Mouse (Mus musculus): ENCODE measurements around the gene Pin4. TPM values are rescaled to one million over a fixed set of nuclear protein-coding genes. Genes with fewer than 3 reads are reported as not detected.
A peak's percentile ranks its signal among the peaks of the same experiment; 100 is the strongest.
"Not testable (repeated sequence)": the region's sequence is repeated elsewhere in the genome, so short reads cannot be mapped to it uniquely, and the experiment has no call there.

Gene Pin4
- total RNA-seq, 2 experiments from 2014 or later, result 28.2 to 29.9 TPM

DNA sequence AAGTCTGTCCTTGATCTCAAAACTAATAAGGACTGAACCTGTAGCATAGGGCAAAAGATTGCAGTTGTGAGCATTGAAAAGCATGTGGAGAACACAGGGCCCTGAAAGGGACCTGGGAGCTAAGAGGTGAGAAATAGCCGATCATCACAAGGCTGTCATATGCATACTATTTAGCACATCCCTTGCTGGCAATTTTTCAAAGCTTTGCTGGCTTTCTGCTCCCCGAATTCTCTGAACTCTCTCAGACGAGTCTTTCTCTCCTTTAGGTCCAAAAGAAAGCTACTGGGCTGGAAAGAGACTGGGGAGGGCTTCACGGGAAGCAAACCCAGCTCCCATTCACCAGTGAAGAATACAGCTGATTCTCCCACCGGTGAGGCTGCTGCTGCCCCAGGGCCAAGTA is 36.9 kb upstream of the Pin4 start:
- H3K4me3 ChIP-seq, result no peak overlapping the region
- no peak overlapping the region for H3K27ac ChIP-seq
- intact Hi-C loops (cut with DNase I), result no loop called here
- DNase-seq (ENCODE audit: extremely low spot score in 1 of 2, low spot score in 2 of 2), result no peak
- no peak for TF ChIP-seq CTCF (IDR thresholded peaks at IDR 0.05)

DNA sequence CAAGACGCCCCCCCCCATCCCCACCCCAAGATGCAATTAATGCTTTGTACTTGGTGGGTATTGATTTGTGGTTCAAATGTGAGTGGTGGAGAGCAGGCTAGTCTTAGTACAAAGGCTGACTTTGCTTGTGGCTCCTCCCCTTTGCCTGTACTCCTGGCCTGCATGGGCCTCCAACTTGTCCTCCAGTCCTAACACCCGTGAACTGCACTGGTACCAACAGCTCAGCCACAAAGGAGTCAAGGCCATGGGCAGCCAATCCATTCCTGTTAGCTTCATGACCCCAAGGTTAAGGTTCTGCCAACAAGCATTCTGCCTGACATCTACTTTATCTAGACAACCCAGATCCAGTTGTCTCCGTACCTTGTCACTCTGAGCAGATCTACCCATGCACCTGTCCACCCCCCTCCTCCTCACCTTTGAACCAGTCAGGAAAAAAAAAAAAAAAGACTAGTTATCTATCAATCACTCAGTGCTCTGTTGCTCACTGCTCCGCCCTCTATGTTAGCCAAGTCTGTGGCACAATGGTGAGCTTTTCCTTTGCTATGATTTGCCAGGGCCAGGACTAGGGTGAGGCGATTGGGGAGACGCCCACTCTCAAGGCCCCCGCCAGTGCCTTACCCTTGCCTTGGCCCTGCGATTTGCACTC is 33.3 kb upstream of the Pin4 start:
- intact Hi-C loops (cut with DNase I), result no loop called here

DNA sequence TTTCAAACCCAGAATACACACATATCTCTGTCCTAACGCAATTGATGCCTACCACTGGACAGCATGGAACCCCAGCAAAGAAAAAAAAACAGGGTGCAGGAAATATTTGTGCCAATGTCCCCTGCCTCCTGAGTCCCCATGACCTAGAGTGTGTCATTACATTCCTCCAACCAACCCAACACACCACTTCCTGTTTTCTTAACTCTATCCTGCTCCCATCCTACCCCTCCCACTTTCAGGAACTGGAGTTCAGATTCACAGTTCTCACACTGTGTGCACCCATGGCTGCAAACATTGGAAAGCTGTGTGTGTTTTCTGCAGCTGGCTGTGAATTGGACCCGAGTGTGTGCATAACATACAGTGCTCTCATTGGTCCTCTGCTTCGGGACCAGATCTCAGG is 28.6 kb upstream of the Pin4 start:
- intact Hi-C loops (cut with DNase I), result no loop called here
- DNase-seq (ENCODE audit: extremely low spot score in 1 of 2, low spot score in 2 of 2), result no peak
- no peak overlapping the region for H3K4me3 ChIP-seq
- TF ChIP-seq CTCF (IDR thresholded peaks at IDR 0.05), result no peak
- H3K27ac ChIP-seq, result no peak overlapping the region

More for the DNA sequence above, 33.3 kb upstream of the Pin4 start:
- no peak overlapping the region for H3K27ac ChIP-seq
- TF ChIP-seq CTCF (IDR thresholded peaks at IDR 0.05), result no peak
- DNase-seq (ENCODE audit: extremely low spot score in 1 of 2, low spot score in 2 of 2), result no peak
- no peak overlapping the region for H3K4me3 ChIP-seq

DNA sequence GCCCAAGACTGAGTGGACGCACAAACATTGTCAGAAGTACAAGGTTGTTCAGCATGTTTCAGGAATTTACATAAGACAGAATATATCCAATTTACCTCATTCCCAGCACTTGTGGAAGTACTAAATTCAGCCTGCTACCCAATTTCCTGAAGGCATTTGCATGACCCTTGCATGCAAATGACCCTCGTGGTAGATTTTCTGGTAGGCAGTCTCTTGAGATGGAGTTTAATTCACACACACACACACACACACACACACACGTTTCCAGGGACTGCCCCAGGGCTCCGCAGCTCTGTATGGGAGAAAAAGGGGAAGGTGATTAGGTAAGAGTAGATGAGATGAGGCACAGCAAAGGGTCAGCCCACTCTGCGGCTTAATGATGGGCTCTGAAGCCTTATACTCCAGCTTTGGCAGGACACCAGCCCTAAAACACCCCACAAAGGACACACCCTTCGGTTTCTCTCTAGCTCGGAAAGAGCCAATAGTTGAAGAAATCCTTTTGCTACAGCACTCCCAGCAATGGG is 24.8 kb upstream of the Pin4 start:
- no peak for DNase-seq (ENCODE audit: extremely low spot score in 1 of 2, low spot score in 2 of 2)
- no peak overlapping the region for H3K27ac ChIP-seq
- no peak for TF ChIP-seq CTCF (IDR thresholded peaks at IDR 0.05)
- no peak overlapping the region for H3K4me3 ChIP-seq
- intact Hi-C loops (cut with DNase I), result no loop called here

DNA sequence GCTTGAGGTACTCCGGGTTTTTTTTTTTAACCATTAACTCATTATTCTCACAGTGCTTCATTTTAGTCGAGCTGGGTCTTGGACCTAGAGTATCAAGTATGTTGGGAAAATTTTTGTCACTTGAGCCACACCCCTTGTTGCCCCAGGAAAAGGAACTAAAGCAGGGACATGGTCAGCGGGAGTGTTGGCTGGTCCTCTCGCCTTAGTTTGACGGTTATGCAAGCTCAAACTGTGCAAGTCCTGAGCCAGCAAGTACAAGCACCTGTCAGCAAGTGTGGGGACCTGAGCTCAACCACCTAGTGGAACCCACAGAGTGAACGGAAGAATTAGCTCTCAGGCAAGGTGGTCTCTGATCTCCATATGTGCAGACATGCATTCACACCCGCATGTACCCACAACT is 17.4 kb upstream of the Pin4 start:
- no peak overlapping the region for H3K27ac ChIP-seq
- no peak overlapping the region for H3K4me3 ChIP-seq
- TF ChIP-seq CTCF (IDR thresholded peaks at IDR 0.05), result no peak
- intact Hi-C loops (cut with DNase I), result no loop called here
- DNase-seq (ENCODE audit: extremely low spot score in 1 of 2, low spot score in 2 of 2), result no peak

DNA sequence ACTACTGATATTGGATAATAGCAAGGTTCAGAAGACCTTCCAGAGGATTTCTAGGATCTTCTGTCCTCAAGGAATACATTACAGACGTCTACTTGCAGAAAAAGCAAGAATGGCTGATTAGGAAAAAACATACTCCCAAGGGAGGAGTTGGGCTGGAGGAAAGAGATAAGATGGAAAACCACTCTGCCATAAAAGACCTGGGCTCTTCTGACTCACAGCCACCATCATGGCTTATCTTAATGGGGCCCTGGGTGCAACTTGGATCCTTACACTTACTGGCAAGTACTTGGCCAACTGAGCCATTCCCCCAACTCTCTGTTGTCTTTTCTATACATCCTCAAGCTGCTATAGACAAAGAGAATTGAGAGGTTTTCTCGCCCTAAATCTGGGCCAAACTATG is 15.4 kb upstream of the Pin4 start:
- H3K27ac ChIP-seq; H3K4me3 ChIP-seq; DNase-seq (ENCODE audit: extremely low spot score in 1 of 2, low spot score in 2 of 2); intact Hi-C loops (cut with DNase I): not testable (repeated sequence)

DNA sequence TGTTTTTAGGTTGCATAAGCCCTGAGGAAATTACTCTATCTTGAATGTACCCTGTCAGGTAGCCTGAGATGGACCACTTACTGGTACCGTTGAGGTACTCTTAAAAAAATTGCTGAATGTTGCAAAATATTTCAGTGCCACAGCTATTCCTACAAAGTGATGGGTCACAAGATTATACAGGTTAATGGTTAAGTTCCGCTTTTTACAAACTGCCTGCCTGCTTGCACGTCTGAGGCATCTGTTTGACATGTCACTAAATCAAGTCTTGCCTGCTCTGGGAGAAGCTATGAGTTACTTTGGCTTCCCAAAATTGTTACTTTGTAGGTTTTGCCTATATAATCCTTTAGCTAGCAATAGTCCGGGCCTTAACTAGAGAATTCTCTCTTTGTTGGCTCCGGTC is 9.9 kb upstream of the Pin4 start:
- H3K4me3 ChIP-seq; DNase-seq (ENCODE audit: extremely low spot score in 1 of 2, low spot score in 2 of 2); H3K27ac ChIP-seq; intact Hi-C loops (cut with DNase I): not testable (repeated sequence)

DNA sequence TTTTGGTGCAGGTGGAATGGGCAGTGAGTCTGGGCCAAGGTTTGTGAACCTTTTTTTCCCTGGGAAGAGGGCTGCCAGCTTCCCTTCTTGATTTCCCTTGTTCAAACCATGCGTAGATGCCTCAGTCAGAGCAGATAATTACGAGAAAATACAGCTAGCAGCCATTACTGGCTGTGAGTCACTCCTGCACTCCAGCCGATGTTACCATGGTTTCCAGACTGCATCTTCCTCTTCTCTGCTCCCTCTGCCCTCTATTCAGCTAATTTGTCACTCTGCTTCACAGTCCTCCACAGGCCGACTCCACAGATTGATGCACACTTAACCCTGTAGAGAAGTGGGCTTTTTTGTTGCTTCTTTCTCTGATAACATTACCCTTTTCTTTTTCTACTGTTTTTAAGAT is 3.6 kb upstream of the Pin4 start:
- DNase-seq (ENCODE audit: extremely low spot score in 1 of 2, low spot score in 2 of 2), result peak in 1 of 2 experiments; percentile 11
- intact Hi-C loops (cut with DNase I), result loop anchor here (5.0 kb wide), 1 partner anchor 163 kb away; no protein-coding TSS in a partner anchor
- Histone ChIP-seq H3K4me3 (no peak overlapping the region), H3K27ac (peak overlapping the region; percentile 34; the same call in 1 of the 2 replicates)
- no peak for TF ChIP-seq CTCF (IDR thresholded peaks at IDR 0.05)

DNA sequence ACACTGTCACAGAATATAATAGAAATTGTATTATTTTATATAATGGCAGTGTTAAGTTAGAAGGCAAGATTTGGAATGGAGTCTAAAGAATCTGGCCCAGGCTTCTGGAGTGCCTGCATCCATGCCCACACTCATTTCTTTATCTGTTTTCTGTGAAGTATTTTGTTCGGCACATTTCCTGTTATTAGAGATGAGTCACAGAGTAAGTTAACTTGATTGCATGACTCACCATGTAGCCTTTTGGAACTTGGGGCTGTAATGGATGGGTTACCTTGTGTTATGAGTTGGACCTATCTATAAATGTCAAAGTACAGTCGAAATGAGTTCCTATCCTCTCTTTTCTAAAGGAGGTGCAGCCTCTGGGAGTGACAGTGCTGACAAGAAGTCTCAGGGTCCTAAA is 2.1 kb downstream of the Pin4 start:
- no peak overlapping the region for H3K4me3 ChIP-seq
- TF ChIP-seq CTCF (IDR thresholded peaks at IDR 0.05), result no peak
- H3K27ac ChIP-seq, result no peak overlapping the region
- no peak for DNase-seq (ENCODE audit: extremely low spot score in 1 of 2, low spot score in 2 of 2)
- intact Hi-C loops (cut with DNase I), result no loop called here

DNA sequence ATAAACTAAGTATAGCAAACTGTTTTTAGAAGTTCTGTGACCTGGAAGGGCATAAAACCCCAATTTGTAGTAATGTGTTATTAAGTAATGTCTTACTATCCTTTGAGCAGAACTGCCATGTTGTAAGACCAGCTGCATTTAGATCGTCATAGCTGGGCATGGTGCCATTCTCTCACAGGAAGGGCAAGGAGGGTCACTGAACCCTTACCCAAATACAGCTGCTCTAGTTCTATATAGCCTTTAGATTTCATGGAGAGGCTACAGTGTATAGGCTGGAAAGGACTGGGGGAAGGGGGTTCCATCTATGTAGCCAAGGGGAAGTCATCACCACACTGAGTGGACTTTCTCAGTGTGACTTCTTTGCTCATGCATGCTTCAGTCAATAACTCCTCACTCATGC is 21.9 kb downstream of the Pin4 start:
- intact Hi-C loops (cut with DNase I), result no loop called here
- H3K4me3 ChIP-seq, result no peak overlapping the region
- no peak overlapping the region for H3K27ac ChIP-seq
- TF ChIP-seq CTCF (IDR thresholded peaks at IDR 0.05), result no peak
- no peak for DNase-seq (ENCODE audit: extremely low spot score in 1 of 2, low spot score in 2 of 2)

DNA sequence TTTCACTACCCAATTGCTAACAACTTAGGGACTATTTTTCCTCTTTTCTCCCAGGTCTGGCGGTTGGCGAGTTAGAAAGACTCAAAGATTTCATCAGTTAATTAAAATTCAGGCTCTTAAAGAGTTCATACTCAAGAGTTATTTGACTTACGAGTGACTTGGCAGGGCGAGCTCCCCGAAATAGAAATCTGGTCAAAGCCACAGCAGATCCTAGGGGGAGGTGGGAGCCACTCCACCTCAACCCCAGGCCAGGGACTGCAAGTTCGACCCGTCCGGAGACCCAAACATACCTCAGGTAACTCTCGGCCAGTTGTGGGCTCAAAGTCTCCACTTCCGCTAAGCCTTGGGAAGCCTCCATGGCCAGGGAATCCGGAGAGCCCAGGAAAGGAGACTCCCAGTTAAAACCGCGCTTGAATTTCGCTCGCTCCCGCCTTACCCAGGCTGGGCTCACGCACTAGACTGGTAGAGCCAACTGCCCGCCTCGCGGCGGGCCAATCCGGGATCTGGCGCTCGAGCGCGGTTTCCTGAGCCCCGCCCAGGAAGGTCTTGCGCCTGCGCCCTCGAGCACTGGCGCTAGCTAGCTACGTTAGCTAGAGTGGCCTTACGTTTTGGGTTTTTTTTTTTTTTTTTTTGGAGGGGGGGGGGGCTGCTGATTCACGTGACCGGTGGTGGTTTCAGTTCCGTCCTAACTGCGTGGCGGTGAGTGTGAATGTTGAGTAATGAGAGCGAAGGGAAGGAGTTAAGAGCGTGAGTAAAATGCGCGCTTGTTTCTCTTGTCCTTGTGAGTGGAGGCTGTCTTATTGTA is 37.6 kb downstream of the Pin4 start, which contains the start of gene Ercc6l:
TSS of gene Ercc6l (minus strand) at position 474 of the 805 bp plus-strand sequence.
- intact Hi-C loops (cut with DNase I), result loop anchor here (2.0 kb wide), 1 partner anchor 32 kb away; the partner anchor contains the start of gene Rps4x
- Histone ChIP-seq H3K4me3 (peak within 1 kb of the TSS; percentile 40), H3K27ac (no peak within 1 kb of the TSS)
- no peak; the same call in 1 of the 2 replicates for TF ChIP-seq CTCF (IDR thresholded peaks at IDR 0.05)
- DNase-seq (ENCODE audit: extremely low spot score in 1 of 2, low spot score in 2 of 2), result peak; percentile 79 to 89

DNA sequence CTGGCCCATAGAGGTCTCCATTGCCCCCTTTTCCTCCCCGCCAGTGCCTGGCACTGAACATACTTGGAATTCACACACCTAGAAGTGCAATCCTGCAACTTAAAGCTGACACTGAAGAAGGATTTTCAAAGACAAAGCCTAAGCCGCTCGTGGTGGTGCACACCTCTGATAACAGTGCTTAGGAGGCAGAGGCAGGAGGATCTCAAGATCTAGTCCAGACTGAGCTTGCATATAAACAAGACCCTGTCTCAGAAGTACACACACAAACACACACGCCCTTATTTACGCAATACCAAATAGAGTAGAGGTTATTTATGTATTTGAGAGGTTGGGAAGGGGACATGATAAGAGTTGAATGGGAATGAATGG is 38.2 kb downstream of the Pin4 start:
- H3K27ac ChIP-seq, result no peak overlapping the region
- no peak for TF ChIP-seq CTCF (IDR thresholded peaks at IDR 0.05)
- intact Hi-C loops (cut with DNase I), result loop anchor here (2.0 kb wide), 1 partner anchor 31 kb away; the partner anchor contains the start of gene Rps4x
- no peak for DNase-seq (ENCODE audit: extremely low spot score in 1 of 2, low spot score in 2 of 2)
- H3K4me3 ChIP-seq, result peak overlapping the region; percentile 40

Data from left cerebral cortex, adult 2 months (tissue).